Mouse (Mus musculus) lung, postnatal 0 days (tissue): ENCODE measurements around the gene E4f1. TPM values are rescaled to one million over a fixed set of nuclear protein-coding genes. Genes with fewer than 3 reads are reported as not detected.
"Not testable (repeated sequence)": the region's sequence is repeated elsewhere in the genome, so short reads cannot be mapped to it uniquely, and the experiment has no call there.

Experiments
- ATAC-seq: fragments of 200-750 bp; cut with Nextera tagmentation; 2 replicates; pipeline ENCODE4 v1.8.0; 2017; ENCODE audit warnings: moderate library complexity
- DNase-seq: peaks from one replicate; pipeline ENCODE4 v3.0.0-alpha.2; 2016; ENCODE audit warnings: low spot score
- H3K27ac ChIP-seq: fragments of 300-500 bp; sonication (generic); 2 replicates; pipeline ENCODE4 v1.5.1; 2014; ENCODE audit warnings: antibody characterized with exemption, mild to moderate bottlenecking, low read length, mixed read lengths
- H3K27me3 ChIP-seq: fragments of 300-500 bp; sonication (generic); replicated peaks from 2 replicates; pipeline ENCODE4 v1.6.1; 2014; ENCODE audit warnings: low read length, mixed read lengths; ENCODE audit not compliant: insufficient read depth
- H3K36me3 ChIP-seq: fragments of 300-500 bp; sonication (generic); 2 replicates; pipeline ENCODE4 v1.6.1; 2014; ENCODE audit warnings: low read length, mixed read lengths; ENCODE audit not compliant: insufficient read depth
- H3K4me1 ChIP-seq: fragments of 300-500 bp; sonication (generic); 2 replicates; pipeline ENCODE4 v1.6.1; 2014; ENCODE audit warnings: antibody characterized with exemption, low read depth, low read length, mixed read lengths; ENCODE audit not compliant: insufficient read depth
- H3K4me2 ChIP-seq: fragments of 300-500 bp; sonication (generic); replicated peaks from 2 replicates; pipeline ENCODE4 v1.6.1; 2014; ENCODE audit warnings: low read depth, mild to moderate bottlenecking, low read length, moderate library complexity, mixed read lengths
- H3K4me3 ChIP-seq: fragments of 300-500 bp; sonication (generic); 2 replicates; pipeline ENCODE4 v1.5.1; 2014; ENCODE audit warnings: low read depth, low read length
- H3K9ac ChIP-seq: fragments of 300-500 bp; sonication (generic); replicated peaks from 2 replicates; pipeline ENCODE4 v1.6.1; 2014; ENCODE audit warnings: low read depth, mild to moderate bottlenecking
- H3K9me3 ChIP-seq: fragments of 300-500 bp; sonication (generic); 2 replicates; pipeline ENCODE4 v1.6.1; 2016; ENCODE audit warnings: low read length, mixed read lengths
- CTCF ChIP-seq: IDR thresholded peaks from 2 replicates; pipeline ENCODE4 v1.5.1; 2016; ENCODE audit warnings: antibody characterized with exemption, mild to moderate bottlenecking
- EP300 ChIP-seq: IDR thresholded peaks from 2 replicates; pipeline ENCODE4 v1.6.1; 2016; ENCODE audit warnings: antibody characterized with exemption, mild to moderate bottlenecking, control low read depth
- WGBS: fragments of 180-500 bp; shearing (Covaris S2); extraction: QIAGEN DNeasy Blood & Tissue Kit; methylation state at CpG from one replicate; pipeline ENCODE4 v1.1.7; 2014; 5-methylcytosine and 5-hydroxymethylcytosine counted together
- polyA plus RNA-seq: library from polyadenylated mRNA; unstranded; fragments of >200 nt; fragmentation: Nextera tagmentation; extraction: Ambion mirVana; gene quantifications from 2 replicates; pipeline ENCODE4 v1.2.1, GENCODE M21; 2015

Gene E4f1
- polyA plus RNA-seq, 1 experiment from 2014 or later = 15.7 TPM

DNA sequence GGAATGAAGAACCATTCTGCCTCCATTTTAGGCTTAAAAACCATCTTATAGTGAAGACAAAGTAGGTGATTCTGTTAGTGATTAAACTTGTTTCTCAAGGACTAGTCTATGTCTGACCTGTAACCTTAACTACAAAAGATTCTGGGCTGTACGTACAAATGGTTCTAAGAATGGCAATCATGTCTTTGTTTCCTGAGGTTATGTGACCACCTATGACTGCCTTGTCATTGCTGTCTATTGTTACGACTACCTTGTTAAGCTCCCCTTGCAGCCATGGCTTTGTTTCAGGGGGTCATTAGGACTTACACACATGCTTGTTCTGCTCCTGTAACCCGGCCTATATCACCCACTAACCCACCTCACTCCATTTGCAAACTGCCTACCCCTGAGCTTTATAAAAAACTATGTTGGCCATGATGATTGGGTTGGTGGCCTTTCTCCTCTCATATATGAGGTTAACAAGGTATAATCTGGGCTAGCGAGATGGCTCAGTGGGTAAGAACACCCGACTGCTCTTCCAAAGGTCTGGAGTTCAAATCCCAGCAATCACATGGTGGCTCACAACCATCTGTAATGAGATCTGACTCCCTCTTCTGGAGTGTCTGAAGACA is 1.4 kb downstream of the E4f1 start:
- DNase-seq (no peak), ATAC-seq (no peak)
- H3K4me3 ChIP-seq = no peak overlapping the region
- H3K4me1 ChIP-seq = peaks cover 20% of the 10 kb centered on the region; the same call in 1 of the 2 replicates
- H3K4me2 ChIP-seq = no peak overlapping the region
- 88% methylated on average over 5 of the region's 5 CpGs for WGBS
- TF ChIP-seq EP300 = no peak
- TF ChIP-seq CTCF = no peak
- no peak overlapping the region for H3K9ac ChIP-seq
- H3K9me3 ChIP-seq = no peaks in the 10 kb centered on the region
- H3K27ac ChIP-seq = no peak overlapping the region
- H3K27me3 ChIP-seq = no peaks in the 10 kb centered on the region
- H3K36me3 ChIP-seq = no peaks in the 10 kb centered on the region

DNA sequence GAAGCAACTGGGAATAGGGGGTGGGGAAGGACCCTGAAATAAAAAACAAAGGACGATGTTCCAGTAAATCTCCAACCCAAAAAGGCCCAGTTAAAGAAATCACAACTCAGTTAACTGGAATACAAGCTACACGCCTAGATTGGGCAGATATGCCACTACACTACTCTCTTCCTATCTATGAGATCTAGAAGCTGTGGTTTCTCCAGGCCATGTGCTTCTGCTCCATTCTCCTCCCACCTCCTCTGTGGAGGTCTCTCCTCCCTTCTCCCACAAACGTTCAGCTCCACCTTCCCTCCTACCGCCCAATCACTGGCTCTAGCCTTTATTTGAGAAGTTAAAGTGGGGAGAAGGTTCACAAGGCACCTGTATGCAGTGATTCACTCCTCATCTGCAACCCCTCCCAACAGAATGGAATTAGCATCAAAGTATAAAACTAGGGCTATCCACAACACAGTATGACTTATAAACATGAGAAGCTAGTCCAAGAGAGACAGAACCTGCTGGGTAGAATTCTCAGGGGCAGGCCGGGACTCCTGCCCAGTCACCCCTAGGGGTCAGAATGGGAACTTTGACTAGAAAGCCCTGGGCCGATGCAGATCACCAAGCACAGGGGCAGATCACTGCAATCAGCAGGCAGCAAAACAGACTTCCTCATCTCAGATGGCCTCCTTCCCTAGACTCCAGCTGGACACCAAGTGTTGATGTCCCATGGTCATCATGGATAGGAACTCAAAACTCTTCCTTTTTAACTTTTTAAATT is 6.6 kb downstream of the E4f1 start:
- H3K4me2 ChIP-seq = no peak overlapping the region
- no peak overlapping the region for H3K9ac ChIP-seq
- WGBS = 44% methylated on average over 6 of the region's 6 CpGs
- DNase-seq = no peak
- no peak overlapping the region for H3K27ac ChIP-seq
- no peak overlapping the region for H3K4me3 ChIP-seq
- H3K4me1 ChIP-seq = no peaks in the 10 kb centered on the region
- H3K9me3 ChIP-seq = no peaks in the 10 kb centered on the region
- no peaks in the 10 kb centered on the region for H3K27me3 ChIP-seq
- no peaks in the 10 kb centered on the region for H3K36me3 ChIP-seq
- ATAC-seq = no peak
- TF ChIP-seq CTCF (no peak; the same call in 1 of the 2 replicates), EP300 (no peak)

DNA sequence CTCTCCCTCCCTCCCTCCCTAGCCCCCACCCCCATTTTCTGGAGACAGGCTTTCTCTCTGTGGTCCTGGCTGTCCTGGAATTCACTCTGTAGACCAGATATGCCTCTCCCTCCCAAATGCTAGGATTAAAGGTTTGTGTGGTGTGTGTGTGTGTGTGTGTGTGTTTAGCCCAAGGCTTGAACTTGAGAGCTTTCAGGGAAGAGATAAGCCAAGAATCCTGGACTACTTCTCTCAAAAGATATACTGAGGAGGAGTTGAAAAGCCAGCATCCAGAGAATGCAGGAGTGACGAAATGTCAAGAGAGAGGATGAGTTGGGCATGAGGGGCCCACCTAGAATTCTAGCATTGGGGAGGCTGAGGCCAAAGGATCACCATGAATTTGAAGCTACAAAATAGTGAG is 7.2 kb downstream of the E4f1 start:
- no peak overlapping the region for H3K4me3 ChIP-seq
- H3K36me3 ChIP-seq = no peaks in the 10 kb centered on the region
- no peaks in the 10 kb centered on the region for H3K9me3 ChIP-seq
- H3K9ac ChIP-seq = no peak overlapping the region
- no peaks in the 10 kb centered on the region for H3K4me1 ChIP-seq
- no peak overlapping the region for H3K27ac ChIP-seq
- no peak for DNase-seq
- H3K4me2 ChIP-seq = no peak overlapping the region
- H3K27me3 ChIP-seq = no peaks in the 10 kb centered on the region
- WGBS = 55% methylated on average over 1 of the region's 1 CpGs
- TF ChIP-seq CTCF = no peak
- no peak for TF ChIP-seq EP300
- no peak for ATAC-seq

DNA sequence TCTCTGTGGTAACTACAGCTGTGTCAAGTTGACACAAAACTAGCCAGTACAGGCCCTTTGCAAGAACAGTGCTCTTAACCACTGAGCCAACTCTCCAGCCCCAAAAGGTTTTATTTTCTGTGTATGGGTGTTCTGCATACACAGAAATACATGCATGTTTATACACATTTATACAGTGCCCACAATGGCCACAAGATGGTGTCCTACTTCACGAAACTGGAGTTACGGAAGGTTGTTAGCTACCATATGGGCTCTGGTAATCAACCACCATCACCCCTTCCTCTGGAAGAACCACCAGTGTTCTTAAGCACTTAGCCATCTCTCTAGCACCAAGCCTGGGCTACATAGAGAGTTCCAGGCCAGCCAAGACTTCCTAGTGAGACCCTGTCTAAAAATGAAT is 8.5 kb downstream of the E4f1 start:
- Histone ChIP-seq H3K27me3 (no peaks in the 10 kb centered on the region), H3K4me3 (no peak overlapping the region), H3K9me3 (no peaks in the 10 kb centered on the region), H3K4me2 (no peak overlapping the region), H3K27ac (no peak overlapping the region), H3K4me1 (no peaks in the 10 kb centered on the region), H3K36me3 (no peaks in the 10 kb centered on the region), H3K9ac (no peak overlapping the region)
- no peak for ATAC-seq
- 61% methylated on average over 2 of the region's 2 CpGs for WGBS
- peak; percentile 33 for DNase-seq
- TF ChIP-seq CTCF = peak; percentile 69
- TF ChIP-seq EP300 = no peak

DNA sequence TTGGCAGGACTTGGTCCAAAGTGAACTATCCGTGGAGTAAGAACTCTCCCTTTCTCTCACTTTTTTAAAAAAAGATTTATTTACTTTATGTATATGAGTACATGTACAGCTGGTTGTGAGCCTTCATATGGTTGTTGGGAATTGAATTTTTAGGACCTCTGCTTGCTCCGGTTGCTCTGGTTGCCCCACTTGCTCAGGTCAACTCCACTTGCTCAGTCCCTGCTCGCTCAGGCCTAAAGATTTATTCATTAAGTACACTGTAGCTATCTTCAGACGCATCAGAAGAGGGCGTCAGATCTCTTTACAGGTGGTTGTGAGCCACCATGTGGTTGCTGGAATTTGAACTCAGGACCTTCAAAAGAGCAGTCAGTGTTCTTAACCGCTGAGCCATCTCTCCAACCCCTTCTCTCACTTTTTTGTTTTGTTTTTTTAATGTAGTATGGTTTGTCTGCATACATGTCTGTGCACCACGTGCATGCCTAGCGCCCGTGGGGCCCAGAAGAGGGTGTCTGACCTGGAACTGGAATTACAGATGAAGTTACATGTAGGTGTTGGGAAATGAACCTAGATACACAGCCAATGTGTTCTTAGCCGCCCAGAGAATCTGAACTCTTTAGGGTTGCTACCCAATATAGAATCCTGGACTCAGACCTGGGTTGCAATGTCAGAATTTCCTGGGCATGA is 14.4 kb downstream of the E4f1 start:
- not testable (repeated sequence) for H3K9me3 ChIP-seq, H3K36me3 ChIP-seq, H3K9ac ChIP-seq, H3K4me1 ChIP-seq, DNase-seq, H3K4me3 ChIP-seq, H3K27me3 ChIP-seq, H3K27ac ChIP-seq
- H3K4me2 ChIP-seq = peak overlapping the region; percentile 64; the same call in 1 of the 2 replicates
- peak; percentile 8 for ATAC-seq
- 49% methylated on average over 10 of the region's 10 CpGs for WGBS

DNA sequence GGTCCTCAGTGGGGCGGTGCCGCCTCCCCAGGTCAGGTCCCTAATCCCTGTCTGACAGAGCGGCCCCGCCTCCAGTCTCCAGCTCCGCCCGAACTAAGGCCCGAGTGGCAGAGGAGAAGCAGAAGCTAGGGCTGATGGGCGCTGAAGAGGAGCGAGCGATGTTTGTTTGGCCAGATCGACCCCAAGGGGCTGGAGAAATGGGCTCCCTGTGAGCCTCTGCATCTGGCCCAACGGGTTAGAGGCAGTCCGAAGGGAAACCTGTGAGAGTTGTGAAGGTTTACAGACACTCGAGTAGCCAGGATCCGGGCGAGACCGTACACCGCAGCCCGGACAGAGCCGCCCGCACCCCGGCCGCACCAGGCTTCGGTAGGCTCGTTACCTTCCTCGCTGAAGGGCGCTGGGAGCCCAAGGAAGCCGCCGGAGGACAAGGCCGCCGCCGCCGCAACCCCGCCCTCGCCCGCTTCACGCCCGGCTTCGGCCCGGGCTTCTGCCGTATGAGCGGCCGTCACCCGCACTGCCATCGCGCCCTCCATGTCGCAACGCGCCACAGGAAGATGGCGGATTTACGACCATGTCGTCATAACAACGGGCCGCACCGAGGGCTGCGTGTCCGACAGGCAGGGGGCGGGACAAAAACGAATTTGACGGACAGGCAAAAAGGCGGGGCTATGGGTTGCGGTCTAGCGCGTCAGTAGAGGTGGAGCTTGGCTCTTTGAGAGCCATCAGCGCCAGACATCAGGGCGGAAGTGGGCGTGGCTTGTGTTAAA is 15.2 kb downstream of the E4f1 start:
- Histone ChIP-seq H3K9me3 (no peaks in the 10 kb centered on the region), H3K4me2 (peak overlapping the region; percentile 64), H3K4me1 (no peaks in the 10 kb centered on the region), H3K9ac (peak overlapping the region; percentile 83), H3K27me3 (no peaks in the 10 kb centered on the region), H3K4me3 (peak overlapping the region; percentile 83), H3K36me3 (no peaks in the 10 kb centered on the region), H3K27ac (peak overlapping the region; percentile 96)
- DNase-seq (peak; percentile 100), ATAC-seq (peak; percentile 93)
- WGBS = 3% methylated on average over 64 of the region's 67 CpGs
- TF ChIP-seq EP300 (no peak), CTCF (peak; percentile 43)
